Mouse (Mus musculus): Measurements from ENCODE around the gene Slc12a5.

Slc12a5 gene

GRCm38 (mm10) chr2:165033306-165033705 is 72.7 kb downstream of the Slc12a5 start:
- peak; percentile 3 for DNase-seq (ENCODE audit: low spot score)

GRCm38 (mm10) chr2:165034131-165035057 is 73.8 kb downstream of the Slc12a5 start, which contains the start of gene Ncoa5:
TSS of gene Ncoa5 (minus strand) at chr2:165034867.
- peak; percentile 92 for DNase-seq (ENCODE audit: low spot score)

GRCm38 (mm10) chr2:165035058-165035431 is 74.4 kb downstream of the Slc12a5 start:
- no peak for DNase-seq (ENCODE audit: low spot score)

GRCm38 (mm10) chr2:165037415-165037814 is 76.8 kb downstream of the Slc12a5 start:
- DNase-seq (ENCODE audit: low spot score): no peak

GRCm38 (mm10) chr2:165042126-165042525 is 81.5 kb downstream of the Slc12a5 start:
- DNase-seq (ENCODE audit: low spot score): no peak

- no peak for DNase-seq (ENCODE audit: low spot score)
Observed at GRCm38 (mm10) chr2:165043090-165043636, 82.6 kb downstream of the Slc12a5 start.

- no peak for DNase-seq (ENCODE audit: low spot score)
Observed at GRCm38 (mm10) chr2:165043729-165044128, 83.1 kb downstream of the Slc12a5 start.

- DNase-seq (ENCODE audit: low spot score): no peak
Observed at GRCm38 (mm10) chr2:165049044-165049443, 88.4 kb downstream of the Slc12a5 start.
